Mouse (Mus musculus) ES-CJ7 (cell line): Measurements from ENCODE around the gene Neurog1.

Source experiments
- DNase-seq: peaks from one replicate; pipeline ENCODE4 v3.0.0; 2011; ENCODE audit warnings: low read depth, low spot score

Neurog1 gene

DNA sequence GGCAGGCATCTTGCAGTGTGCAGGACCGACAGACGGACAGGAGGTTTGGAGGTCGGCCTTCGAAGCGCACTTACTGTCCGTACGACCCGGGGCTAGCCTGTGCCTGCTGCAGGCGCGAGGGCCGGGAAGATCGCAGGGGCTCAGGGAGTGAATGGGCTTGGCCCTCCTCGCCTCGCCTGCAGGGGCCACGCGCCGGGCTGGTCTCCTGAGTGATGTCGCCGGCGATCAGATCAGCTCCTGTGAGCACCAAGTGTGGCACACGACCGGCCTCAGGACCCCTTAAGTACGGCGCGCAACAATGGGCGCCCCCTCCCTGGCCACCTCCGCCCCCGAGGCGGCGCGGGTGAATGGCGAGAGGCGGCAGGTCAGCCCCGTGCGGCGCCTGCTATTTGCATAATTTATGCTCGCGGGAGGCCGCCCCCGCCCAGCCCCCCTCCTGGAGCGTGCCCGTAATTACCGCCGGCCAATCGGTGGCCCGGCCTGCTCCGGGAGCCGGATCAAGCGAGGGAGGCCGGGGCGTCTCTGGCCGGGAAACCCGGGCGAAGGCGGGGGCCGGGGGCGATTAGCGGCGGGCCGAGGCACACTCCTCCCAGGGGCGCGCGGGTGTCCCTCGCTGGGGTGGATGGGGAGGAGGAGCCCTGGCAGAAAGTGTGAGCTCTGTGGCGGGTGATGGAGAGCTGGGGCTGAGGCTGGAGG is at the start of gene Neurog1:
Neurog1 (minus strand) TSS at position 240 of the 696 bp plus-strand sequence.
- DNase-seq: peak; percentile 80

DNA sequence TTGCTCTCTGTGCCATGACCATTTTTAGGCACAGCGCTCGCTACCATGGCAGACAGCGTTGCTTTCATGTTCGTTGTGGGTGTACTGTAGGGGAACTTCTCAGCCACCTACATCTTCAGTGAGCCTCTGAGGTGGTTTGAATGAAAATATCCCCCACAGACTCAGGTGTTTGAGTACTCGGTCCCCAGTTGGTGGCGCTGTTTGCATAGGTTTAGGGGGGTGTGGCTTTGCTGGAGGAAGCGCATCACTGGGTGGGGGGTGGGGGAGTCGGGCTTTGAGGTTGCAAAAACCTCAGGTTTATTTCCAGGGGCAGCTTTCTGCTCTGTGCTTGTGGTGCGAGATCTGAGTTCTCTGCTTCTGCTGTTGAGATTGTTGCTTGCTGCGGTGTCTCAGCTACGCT is 47.4 kb upstream of the Neurog1 start:
- peak; percentile 23 for DNase-seq

DNA sequence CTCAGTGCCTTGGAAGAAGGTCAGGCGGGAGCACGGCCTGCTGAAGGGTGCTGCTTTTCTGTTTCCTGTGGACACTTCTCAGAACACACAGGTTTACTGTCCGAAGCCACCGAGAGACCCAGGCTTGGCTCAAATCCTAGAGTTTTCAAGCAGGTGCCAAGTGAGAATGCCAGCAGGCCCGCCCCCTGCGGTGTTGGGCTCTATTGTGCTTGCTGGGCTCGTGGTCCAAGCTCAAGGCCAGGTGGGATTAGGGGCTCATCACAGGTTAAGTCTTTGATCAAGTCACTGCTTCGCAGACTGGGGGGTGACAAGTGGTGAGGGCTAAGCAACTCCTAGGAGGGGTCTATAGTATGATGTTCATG is 44.7 kb upstream of the Neurog1 start:
- no peak for DNase-seq

DNA sequence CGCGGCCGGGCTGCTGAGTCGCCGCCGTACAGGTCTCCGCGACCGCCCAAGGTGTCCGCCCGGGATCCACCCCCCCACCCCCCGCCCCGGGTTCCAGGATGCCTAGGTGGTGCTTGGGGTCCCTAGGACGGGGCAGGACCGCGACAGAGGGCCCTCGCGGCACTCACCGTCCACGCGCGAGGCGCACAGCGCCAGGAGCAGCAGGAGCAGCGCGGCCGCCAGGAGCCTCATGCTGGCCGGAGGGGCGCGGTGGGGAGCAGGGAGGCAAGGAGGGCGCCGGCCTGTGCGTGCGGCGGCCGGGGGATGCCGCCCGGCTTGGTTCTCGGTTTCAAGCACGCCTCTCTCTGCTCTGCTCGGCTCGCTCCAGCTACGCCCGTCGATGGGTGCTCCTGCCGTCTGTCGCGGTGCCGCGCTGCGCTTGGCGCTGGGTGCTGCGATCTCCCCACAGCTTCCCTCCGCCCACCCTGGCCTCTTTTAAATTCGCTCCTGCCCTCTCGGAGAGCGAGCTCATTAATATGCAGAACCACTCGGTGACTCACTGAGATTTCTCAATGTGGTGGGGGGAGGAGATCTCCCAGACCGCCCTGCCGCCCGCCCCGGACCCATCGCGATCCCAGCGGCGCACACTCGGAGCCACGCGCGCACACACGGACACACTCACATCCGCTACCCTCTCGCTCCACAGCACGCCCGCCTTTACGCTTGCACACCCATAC is 44.1 kb upstream of the Neurog1 start, which contains the start of gene Cxcl14:
Cxcl14 (minus strand) TSS at position 609 of the 716 bp plus-strand sequence.
- DNase-seq: peak; percentile 74

DNA sequence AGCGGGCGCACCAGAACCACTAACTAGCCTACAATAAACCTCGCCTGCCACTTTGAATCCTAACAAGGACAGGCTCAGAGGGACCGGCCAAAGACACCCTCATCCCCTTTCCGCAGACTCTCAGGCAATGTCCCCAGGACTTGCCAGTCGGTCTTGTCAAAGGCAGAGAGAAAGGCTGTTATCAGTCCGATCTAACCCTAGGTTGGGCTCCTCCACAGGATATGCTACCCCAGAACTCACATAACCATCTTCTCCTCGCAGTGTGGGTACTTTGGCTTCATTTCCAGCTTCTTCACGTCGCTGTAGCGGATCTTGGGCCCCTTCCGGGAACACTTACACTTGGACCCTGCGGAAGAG is 43.6 kb upstream of the Neurog1 start:
- DNase-seq: no peak

DNA sequence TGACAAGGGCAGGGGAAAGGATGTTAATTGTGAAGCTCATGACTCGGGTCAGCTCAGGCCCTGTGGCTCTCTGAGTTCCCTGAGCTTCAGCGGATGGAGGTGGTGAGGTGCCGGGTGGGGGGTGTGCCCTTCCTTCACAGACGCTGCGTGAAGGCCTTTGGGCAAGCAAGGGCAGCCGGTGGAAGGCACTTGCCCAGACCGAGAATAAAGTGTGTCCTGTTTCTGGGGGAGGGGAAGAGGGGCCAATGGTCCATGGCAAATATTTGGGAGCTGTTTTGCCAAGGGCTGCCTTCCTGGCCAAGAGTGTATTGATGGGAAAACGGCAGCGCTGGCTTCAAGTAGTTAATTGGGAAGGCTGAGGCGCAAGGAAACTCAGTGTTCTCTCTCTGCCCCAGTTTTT is 42.9 kb upstream of the Neurog1 start:
- DNase-seq: no peak

DNA sequence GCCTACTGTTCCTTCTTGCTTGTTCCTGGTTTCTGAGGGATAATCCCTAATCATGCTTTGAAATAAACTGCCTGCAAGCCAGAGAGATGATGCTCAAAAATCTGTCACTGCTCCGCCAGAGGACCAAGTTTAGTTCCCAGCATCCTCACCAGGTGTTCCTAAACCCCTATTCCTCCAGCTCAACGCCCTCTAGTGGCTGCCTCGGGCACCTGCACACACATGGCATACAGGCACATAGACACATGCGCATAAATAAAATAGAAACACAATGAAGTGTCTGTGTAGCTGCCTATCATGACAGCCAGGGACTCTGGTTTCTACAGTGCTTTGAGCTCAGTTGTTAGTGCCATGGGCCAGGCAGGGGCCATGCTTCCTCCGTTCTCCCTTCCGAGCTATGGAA is 38.0 kb upstream of the Neurog1 start:
- peak; percentile 68 for DNase-seq

DNA sequence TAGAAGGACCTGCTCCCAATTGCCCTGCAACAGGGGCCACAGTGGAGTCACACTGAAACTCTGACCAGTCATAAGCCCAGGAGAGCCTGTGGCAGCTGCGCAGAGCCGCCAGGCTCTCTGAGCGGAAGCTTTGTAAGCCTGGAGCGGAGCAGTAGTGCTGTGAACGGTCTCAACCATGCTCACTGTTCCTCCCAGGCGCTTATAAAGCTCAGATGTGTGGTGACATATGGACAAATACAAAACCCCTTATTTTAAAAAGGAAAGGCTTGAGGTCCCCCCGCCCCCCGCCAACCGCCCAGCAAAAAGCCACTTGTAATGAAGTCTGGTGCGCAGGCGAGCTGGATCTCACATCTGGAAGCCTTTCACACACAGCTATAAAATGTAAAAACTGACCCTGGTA is 37.3 kb upstream of the Neurog1 start:
- no peak for DNase-seq

DNA sequence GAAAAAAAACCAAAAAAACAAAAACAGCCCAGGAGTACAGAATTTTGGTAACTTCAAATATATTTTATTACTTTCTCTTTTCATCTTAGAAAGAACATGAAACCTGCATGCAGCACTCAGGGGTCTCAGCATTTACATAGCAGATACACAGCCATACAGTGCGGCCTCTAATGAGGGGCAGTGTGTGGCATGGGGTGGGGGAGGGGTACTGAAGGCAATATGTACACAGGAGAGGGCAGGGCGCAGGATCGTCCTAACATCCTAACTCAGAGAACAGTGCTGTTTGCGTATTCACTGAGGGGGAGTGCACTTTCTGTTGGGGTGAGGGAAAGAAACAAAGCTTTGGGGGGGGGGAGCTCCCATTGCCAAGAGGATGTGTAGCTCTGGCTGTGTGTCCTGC is 36.6 kb upstream of the Neurog1 start:
- DNase-seq: no peak

DNA sequence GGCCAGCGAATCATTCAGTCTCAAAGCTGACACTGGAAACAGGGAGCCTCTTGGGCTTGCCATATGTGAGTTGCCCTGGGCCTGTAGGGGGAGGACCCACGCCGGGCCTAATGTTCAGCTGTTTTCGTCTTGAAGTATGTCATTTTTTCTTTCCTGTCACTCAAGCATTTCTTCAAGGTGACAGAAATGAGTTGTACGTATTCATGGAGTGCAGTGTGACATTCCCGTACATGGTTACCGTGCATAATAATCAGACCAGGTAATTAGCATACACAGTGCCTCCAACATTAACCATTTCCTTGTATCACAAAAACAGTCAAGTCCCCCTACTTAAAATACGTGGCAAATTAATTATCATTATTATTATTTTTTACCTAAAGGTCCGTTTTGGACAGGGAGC is 35.1 kb upstream of the Neurog1 start:
- DNase-seq: no peak

DNA sequence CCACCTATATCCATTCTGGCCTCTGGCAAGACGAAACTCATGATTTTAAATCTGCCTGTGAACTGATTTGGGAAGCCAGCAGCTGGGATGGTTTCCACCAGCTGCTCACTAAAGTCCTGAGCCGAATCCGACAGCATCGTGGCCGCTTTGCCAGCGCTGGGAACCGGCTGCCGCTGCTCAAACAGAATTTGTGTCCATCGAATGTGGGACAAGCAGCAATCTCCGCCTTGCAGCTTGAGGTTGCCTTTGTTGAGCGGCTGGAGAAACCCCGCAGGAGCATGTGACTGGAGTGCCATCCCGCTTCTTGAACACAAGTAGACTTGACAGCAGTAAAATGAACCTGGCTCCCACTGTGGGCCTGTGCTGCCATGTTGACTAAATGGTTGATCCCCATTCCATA is 31.4 kb upstream of the Neurog1 start:
- no peak for DNase-seq

DNA sequence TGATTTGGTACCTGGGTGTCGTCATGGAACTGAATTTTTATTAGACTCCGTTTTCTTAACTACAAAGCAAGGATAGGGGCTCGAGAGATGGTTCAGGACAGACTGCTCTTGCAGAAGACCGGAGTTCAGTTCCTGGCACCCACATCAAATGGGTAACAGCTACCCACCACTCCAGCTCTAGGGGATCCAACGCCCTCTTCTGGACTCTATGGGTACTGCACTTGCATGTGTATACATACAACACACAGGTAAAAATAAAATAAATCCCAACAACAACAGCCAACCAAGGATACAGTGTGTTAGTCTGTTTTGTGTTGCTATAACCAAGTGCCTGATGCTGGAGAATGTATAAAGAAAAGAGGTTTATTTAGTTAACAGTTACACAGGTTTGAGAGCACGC is 28.4 kb upstream of the Neurog1 start:
- DNase-seq: no peak

DNA sequence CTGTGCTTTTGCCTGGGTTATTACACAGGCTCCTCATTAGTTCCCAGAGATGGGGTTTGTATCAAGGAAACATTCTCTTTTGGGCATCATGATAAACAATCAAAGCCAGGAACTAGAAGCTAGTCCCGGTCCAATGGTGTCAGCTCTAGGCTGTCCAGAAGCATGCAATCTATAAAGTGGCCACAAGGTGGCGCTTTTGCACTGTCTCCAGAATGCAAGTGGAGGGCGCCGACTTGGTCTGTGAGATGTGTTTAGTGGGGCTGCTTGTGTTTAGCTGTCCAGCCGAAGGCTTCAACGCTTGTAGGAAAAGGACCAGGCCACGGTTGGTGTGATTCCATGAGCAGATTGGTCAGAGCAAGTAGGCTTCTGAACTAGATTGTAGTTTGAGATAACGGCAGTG is 27.5 kb upstream of the Neurog1 start:
- DNase-seq: peak; percentile 80

DNA sequence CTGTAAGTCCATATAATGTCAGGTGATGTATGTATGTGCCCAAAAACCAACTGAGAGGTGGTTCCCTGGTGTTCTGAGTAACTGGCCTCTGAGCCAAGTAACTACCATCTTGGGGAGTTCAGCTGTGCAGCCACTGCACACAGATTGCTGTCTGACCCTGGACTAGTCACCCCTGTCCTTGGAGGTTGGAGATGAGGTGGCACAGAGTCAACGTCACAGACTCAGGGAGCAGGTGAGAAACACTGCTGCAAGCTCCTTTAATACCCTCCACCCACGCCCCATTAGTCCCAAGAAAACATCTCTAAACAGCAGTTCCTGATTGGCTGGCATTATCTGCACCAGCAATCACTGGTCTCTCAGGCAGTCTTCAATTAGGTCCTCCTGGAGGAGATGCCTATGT is 23.2 kb upstream of the Neurog1 start:
- DNase-seq: no peak

DNA sequence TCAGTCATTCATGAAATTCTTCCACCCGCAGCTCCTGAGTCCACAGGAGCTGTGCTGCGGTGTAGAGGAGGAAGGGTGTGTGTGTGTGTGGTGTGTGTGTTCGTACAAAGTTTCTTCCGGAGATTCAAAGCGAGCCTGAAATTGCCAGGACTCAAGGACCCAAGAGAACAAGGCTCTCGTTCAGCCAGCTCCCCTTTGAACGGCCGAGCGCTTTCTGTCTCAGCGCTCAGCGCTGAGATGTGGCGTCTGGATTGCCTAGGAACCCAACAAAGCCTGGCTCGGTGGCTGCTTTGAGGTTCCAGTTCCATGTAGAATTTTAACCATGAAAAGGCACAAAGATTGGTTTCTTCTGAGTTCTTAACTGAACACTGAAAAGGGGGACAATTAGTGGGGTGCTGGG is 18.2 kb upstream of the Neurog1 start:
- DNase-seq: no peak

DNA sequence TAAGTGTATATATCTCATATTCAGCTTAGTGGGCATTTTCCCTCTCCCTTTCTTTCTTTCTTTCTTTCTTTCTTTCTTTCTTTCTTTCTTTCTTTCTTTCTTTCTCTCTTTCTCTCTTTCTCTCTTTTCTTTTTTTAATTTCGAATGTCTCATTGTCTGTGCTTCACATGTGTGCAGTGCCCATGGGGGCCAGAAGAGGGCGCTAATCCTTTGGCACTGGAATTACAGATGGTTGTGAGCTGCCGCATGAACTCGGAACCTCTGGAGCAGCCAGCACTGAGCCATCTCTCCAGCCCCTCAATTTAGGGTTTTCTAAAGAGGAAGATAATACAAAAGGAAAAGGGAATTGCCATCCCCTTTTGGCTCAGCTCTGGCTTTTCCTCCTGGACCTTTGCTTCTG is 15.4 kb upstream of the Neurog1 start:
- peak; percentile 46 for DNase-seq

DNA sequence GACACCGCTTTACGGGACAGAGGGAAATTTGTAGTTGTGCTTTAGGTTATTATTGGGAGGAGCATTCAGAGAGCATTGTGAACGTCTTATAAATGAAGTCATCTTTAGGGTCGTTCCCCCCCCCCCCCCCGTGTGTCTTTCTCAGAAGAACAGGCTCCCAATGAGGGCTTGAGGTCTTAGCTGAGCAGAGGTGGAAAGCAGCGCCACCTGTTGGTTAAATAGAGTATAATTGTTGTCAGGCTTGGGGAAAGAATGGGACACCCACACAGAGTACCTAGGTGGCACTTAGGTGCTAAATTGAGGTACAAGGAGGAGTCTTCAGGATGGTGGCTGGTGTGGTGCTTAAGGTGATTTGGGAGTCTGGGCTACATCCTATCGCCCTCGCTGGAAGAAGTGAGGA is 14.5 kb upstream of the Neurog1 start:
- peak; percentile 68 for DNase-seq

DNA sequence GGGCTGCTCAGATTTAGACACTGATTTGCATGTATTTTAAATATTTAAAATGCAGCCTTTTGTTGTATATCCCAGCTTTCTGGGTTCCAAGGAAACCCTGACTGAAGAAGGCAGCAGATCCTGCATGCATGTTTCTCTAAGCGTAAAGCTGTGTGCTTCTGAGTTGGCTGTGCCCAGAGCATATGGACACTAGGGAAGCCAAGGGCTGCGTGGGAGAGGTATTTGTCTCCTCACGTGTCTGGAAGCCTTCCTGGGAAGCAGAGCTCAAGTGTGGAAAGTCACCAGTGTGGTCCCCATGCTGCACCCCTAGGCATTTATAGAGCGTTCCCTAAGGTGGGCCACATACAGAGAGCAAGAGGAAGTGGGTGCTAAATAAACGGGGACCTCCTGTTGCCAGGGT is 13.7 kb upstream of the Neurog1 start:
- no peak for DNase-seq

DNA sequence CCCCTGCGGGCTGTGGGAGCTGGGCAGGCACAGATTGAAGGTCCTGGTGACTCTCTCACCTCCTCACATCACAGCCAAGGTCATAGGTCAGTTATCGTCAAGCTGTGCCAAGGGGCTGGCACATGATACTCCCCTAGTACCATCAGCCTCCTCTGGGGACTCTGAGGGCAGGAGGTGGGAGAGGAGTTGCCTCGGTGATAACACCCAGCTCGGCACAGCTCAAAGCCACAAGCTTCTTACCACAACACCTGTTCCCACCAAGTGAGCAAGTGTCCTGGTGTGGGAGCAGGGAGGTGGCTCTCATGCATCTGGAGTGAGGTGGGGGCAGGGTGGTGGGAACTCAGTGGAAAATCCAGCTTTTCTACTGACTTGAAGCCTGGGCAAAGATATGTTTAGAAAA is 10.3 kb upstream of the Neurog1 start:
- DNase-seq: no peak

DNA sequence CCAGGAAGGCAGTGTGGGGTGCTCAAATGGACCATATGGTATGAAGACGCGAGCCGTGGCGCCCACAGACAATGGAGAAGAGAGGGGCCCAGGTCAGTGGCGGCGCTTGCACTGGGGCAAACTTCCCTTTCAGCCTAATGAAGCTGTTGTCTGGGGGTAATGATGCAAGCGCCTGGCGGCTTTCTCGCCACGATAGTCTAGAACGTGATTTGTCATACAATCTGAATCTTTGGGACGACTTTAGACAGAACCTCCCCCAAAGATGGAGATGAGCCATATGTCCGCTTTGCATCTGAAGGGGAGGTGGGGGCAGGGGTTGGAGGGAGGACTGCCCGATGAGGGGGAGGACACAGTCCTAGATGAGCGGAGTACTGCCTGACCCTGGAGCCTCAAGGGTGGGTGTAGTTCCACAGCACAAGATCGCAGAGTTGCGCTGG is 8.4 kb upstream of the Neurog1 start:
- peak; percentile 50 for DNase-seq

DNA sequence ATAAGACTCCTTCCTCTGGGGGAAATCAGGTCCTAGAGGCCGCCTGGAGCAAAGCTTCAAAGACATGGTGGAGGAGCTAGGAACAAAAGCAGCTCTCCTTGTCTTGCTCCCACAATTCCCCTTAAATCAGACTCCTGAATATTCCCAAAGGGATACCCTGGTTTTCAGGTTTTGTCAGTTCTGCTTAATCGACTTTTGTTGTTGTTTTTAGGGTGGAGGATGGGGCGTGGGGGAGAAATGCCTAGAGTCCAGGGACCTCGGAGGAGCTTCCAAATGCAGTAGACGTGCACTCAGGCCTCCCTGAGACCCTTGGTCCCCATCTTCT is 7.9 kb upstream of the Neurog1 start:
- peak; percentile 74 for DNase-seq

DNA sequence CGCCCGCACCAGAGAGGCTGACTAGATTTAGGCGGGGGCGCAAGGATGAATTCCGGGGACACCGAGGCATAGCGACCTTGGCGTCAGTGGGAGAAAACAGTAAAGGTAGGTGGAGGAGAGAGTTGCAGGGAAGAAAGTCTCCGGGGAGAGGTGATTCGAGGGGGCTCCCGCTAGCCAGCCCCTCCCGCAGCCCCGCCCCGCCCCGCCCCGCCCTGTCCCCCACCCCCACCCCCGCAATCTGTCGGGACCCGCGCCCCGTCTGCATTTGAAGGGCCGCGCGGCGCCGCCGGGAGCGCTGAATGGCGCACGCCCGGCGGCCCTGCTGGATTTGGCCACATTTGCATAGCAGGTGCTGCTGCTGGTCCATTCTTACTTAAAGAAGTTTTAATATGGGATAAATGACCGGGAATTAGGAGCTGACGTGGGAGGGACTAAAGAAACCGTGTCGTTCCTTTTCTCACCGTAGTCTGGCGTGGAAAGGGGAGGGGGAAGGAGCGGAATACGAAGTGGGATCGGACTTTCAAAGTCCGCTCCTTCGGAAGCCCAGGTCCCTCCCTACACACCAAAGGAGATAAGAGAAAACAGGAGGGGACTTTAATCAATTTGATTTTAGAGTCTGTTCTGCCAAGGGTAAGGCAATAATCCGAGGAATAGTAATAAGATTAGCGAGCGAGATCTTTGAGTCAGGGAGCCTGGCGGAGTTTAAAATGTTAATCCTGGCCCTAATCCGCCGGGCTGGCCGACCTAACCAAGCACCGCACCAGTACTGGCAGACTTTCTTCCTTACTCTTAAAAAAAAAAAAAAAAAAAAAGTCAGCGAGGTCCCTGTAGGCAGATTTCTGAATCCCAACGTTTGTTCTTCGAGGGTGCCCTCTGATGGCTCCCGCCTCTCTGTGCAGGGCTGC is 7.3 kb upstream of the Neurog1 start:
- DNase-seq: peak; percentile 64
